Mouse (Mus musculus): ENCODE measurements around the gene Tnxb.
"Not testable (repeated sequence)": the region's sequence is repeated elsewhere in the genome, so short reads cannot be mapped to it uniquely, and the experiment has no call there.

- not testable (repeated sequence) for TF ChIP-seq CTCF, POLR2A (IDR thresholded peaks at IDR 0.05; ENCODE audit: insufficient read depth, low read depth, low read length)
Measured at GRCm38 (mm10) chr17:34714181-34714907, 44.0 kb downstream of the Tnxb start.

Data from olfactory bulb, adult 2 months (tissue).